Mouse (Mus musculus): ENCODE measurements around the gene Kcna10. TPM values are rescaled to one million over a fixed set of nuclear protein-coding genes. Genes with fewer than 3 reads are reported as not detected.

The Kcna10 gene
- polyA plus RNA-seq, 1 experiment from 2014 or later = not detected

- Histone ChIP-seq H3K27ac (ENCODE audit: poor library complexity, severe bottlenecking) (no peak overlapping the region), H3K9ac (no peak overlapping the region), H3K4me2 (no peak overlapping the region), H3K4me3 (no peak overlapping the region), H3K4me1 (replicated peaks) (no peaks in the 10 kb centered on the region; the same call in 1 of the 2 replicates), H3K36me3 (no peaks in the 10 kb centered on the region), H3K27me3 (replicated peaks) (peaks cover 7% of the 10 kb centered on the region; the same call in 1 of the 2 replicates), H3K9me3 (replicated peaks) (no peaks in the 10 kb centered on the region)
- 71% methylated on average over 3 of the region's 3 CpGs for WGBS
- ATAC-seq (ENCODE audit: insufficient number of reproducible peaks, low FRiP score) = no peak
Measured at GRCm38 (mm10) chr3:107204413-107204812, 21.6 kb downstream of the Kcna10 start.

GRCm38 (mm10) chr3:107205170-107205569, 22.3 kb downstream of the Kcna10 start:
- Histone ChIP-seq H3K4me2 (no peak overlapping the region), H3K4me1 (replicated peaks) (no peaks in the 10 kb centered on the region; the same call in 1 of the 2 replicates), H3K9ac (no peak overlapping the region), H3K4me3 (no peak overlapping the region), H3K27ac (ENCODE audit: poor library complexity, severe bottlenecking) (no peak overlapping the region), H3K9me3 (replicated peaks) (no peaks in the 10 kb centered on the region), H3K36me3 (no peaks in the 10 kb centered on the region), H3K27me3 (replicated peaks) (peaks cover 7% of the 10 kb centered on the region; the same call in 1 of the 2 replicates)
- ATAC-seq (ENCODE audit: insufficient number of reproducible peaks, low FRiP score) = no peak

- peaks cover 7% of the 10 kb centered on the region; the same call in 1 of the 2 replicates for H3K27me3 ChIP-seq (replicated peaks)
- H3K4me3 ChIP-seq = no peak overlapping the region
- H3K36me3 ChIP-seq = no peaks in the 10 kb centered on the region
- WGBS = 5% methylated on average over 4 of the region's 4 CpGs
- no peak overlapping the region for H3K4me2 ChIP-seq
- ATAC-seq (ENCODE audit: insufficient number of reproducible peaks, low FRiP score) = no peak
- no peak overlapping the region for H3K9ac ChIP-seq
- no peaks in the 10 kb centered on the region for H3K9me3 ChIP-seq (replicated peaks)
- no peaks in the 10 kb centered on the region; the same call in 1 of the 2 replicates for H3K4me1 ChIP-seq (replicated peaks)
- no peak overlapping the region for H3K27ac ChIP-seq (ENCODE audit: poor library complexity, severe bottlenecking)
Measured at GRCm38 (mm10) chr3:107205994-107206393, 23.1 kb downstream of the Kcna10 start.

GRCm38 (mm10) chr3:107206490-107207150, 23.8 kb downstream of the Kcna10 start:
- no peak overlapping the region for H3K27ac ChIP-seq (ENCODE audit: poor library complexity, severe bottlenecking)
- H3K4me2 ChIP-seq = no peak overlapping the region
- no peak overlapping the region for H3K9ac ChIP-seq
- H3K36me3 ChIP-seq = no peaks in the 10 kb centered on the region
- no peaks in the 10 kb centered on the region; the same call in 1 of the 2 replicates for H3K4me1 ChIP-seq (replicated peaks)
- no peak for ATAC-seq (ENCODE audit: insufficient number of reproducible peaks, low FRiP score)
- no peak overlapping the region for H3K4me3 ChIP-seq
- no peaks in the 10 kb centered on the region for H3K9me3 ChIP-seq (replicated peaks)
- peaks cover 7% of the 10 kb centered on the region; the same call in 1 of the 2 replicates for H3K27me3 ChIP-seq (replicated peaks)
- WGBS = 43% methylated on average over 4 of the region's 4 CpGs

GRCm38 (mm10) chr3:107207625-107208253, 24.9 kb downstream of the Kcna10 start:
- Histone ChIP-seq H3K27ac (ENCODE audit: poor library complexity, severe bottlenecking) (no peak overlapping the region), H3K4me1 (replicated peaks) (no peaks in the 10 kb centered on the region; the same call in 1 of the 2 replicates), H3K36me3 (no peaks in the 10 kb centered on the region), H3K27me3 (replicated peaks) (peaks cover 7% of the 10 kb centered on the region; the same call in 1 of the 2 replicates), H3K9me3 (replicated peaks) (no peaks in the 10 kb centered on the region), H3K4me3 (no peak overlapping the region), H3K4me2 (no peak overlapping the region), H3K9ac (no peak overlapping the region)
- no peak for ATAC-seq (ENCODE audit: insufficient number of reproducible peaks, low FRiP score)
- WGBS = 64% methylated on average over 7 of the region's 7 CpGs

GRCm38 (mm10) chr3:107214606-107215005, 31.8 kb downstream of the Kcna10 start:
- Histone ChIP-seq H3K4me1 (replicated peaks) (no peaks in the 10 kb centered on the region), H3K9me3 (replicated peaks) (no peaks in the 10 kb centered on the region), H3K27me3 (replicated peaks) (no peaks in the 10 kb centered on the region), H3K4me2 (no peak overlapping the region), H3K9ac (no peak overlapping the region), H3K27ac (ENCODE audit: poor library complexity, severe bottlenecking) (no peak overlapping the region), H3K4me3 (no peak overlapping the region), H3K36me3 (no peaks in the 10 kb centered on the region)
- ATAC-seq (ENCODE audit: insufficient number of reproducible peaks, low FRiP score) = no peak
- whole genome bisulfite sequencing = 73% methylated on average over 5 of the region's 5 CpGs

GRCm38 (mm10) chr3:107216400-107217100, 33.7 kb downstream of the Kcna10 start:
- H3K27ac ChIP-seq (ENCODE audit: poor library complexity, severe bottlenecking) = no peak overlapping the region
- no peak for ATAC-seq (ENCODE audit: insufficient number of reproducible peaks, low FRiP score)

GRCm38 (mm10) chr3:107217101-107217480, 34.2 kb downstream of the Kcna10 start:
- 80% methylated on average over 3 of the region's 3 CpGs for WGBS
- Histone ChIP-seq H3K9ac (no peak overlapping the region), H3K4me3 (no peak overlapping the region), H3K27me3 (replicated peaks) (no peaks in the 10 kb centered on the region), H3K4me2 (no peak overlapping the region), H3K4me1 (replicated peaks) (no peaks in the 10 kb centered on the region), H3K27ac (ENCODE audit: poor library complexity, severe bottlenecking) (no peak overlapping the region), H3K36me3 (no peaks in the 10 kb centered on the region), H3K9me3 (replicated peaks) (no peaks in the 10 kb centered on the region)
- ATAC-seq (ENCODE audit: insufficient number of reproducible peaks, low FRiP score) = no peak

More at GRCm38 (mm10) chr3:107216400-107217100, 33.7 kb downstream of the Kcna10 start:
- H3K4me3 ChIP-seq = no peak overlapping the region
- WGBS = 65% methylated on average over 8 of the region's 8 CpGs
- H3K27me3 ChIP-seq (replicated peaks) = no peaks in the 10 kb centered on the region
- no peak overlapping the region for H3K9ac ChIP-seq
- no peaks in the 10 kb centered on the region for H3K9me3 ChIP-seq (replicated peaks)
- H3K4me2 ChIP-seq = no peak overlapping the region
- no peaks in the 10 kb centered on the region for H3K4me1 ChIP-seq (replicated peaks)
- H3K36me3 ChIP-seq = no peaks in the 10 kb centered on the region

- no peak overlapping the region for H3K4me2 ChIP-seq
- no peak for ATAC-seq (ENCODE audit: insufficient number of reproducible peaks, low FRiP score)
- H3K9ac ChIP-seq = no peak overlapping the region
- H3K27ac ChIP-seq (ENCODE audit: poor library complexity, severe bottlenecking) = no peak overlapping the region
- WGBS = 82% methylated on average over 7 of the region's 7 CpGs
- no peaks in the 10 kb centered on the region for H3K4me1 ChIP-seq (replicated peaks)
- no peak overlapping the region for H3K4me3 ChIP-seq
- no peaks in the 10 kb centered on the region for H3K27me3 ChIP-seq (replicated peaks)
- no peaks in the 10 kb centered on the region for H3K9me3 ChIP-seq (replicated peaks)
- H3K36me3 ChIP-seq = no peaks in the 10 kb centered on the region
Measured at GRCm38 (mm10) chr3:107218572-107218971, 35.7 kb downstream of the Kcna10 start.

- no peak within 1 kb of the TSS for H3K4me2 ChIP-seq
- no peak for ATAC-seq (ENCODE audit: insufficient number of reproducible peaks, low FRiP score)
- H3K27ac ChIP-seq (ENCODE audit: poor library complexity, severe bottlenecking) = no peak within 1 kb of the TSS
- H3K4me1 ChIP-seq (replicated peaks) = no peaks in the 10 kb centered on the region
- H3K27me3 ChIP-seq (replicated peaks) = 0 out of 2 replicates have a peak, but pooled peaks cover 3% of the 10 kb centered on the region
- no peak within 1 kb of the TSS for H3K4me3 ChIP-seq
- H3K36me3 ChIP-seq = no peaks in the 10 kb centered on the region
- 60% methylated on average over 10 of the region's 10 CpGs for WGBS
- H3K9me3 ChIP-seq (replicated peaks) = peaks cover 5% of the 10 kb centered on the region
- no peak within 1 kb of the TSS for H3K9ac ChIP-seq
Measured at GRCm38 (mm10) chr3:107221608-107222007, 38.8 kb downstream of the Kcna10 start, which contains the start of gene Cym. TSS of gene Cym (minus strand) at chr3:107221732.

- 33% methylated on average over 1 of the region's 1 CpGs for WGBS
Measured at GRCm38 (mm10) chr3:107223230-107223629, 40.4 kb downstream of the Kcna10 start.

More at GRCm38 (mm10) chr3:107223230-107223629, 40.4 kb downstream of the Kcna10 start:
- 0 out of 2 replicates have a peak, but pooled peaks cover 3% of the 10 kb centered on the region for H3K27me3 ChIP-seq (replicated peaks)
- no peak for ATAC-seq (ENCODE audit: insufficient number of reproducible peaks, low FRiP score)
- H3K27ac ChIP-seq (ENCODE audit: poor library complexity, severe bottlenecking) = no peak overlapping the region
- H3K4me1 ChIP-seq (replicated peaks) = no peaks in the 10 kb centered on the region
- no peak overlapping the region for H3K4me2 ChIP-seq
- peaks cover 5% of the 10 kb centered on the region for H3K9me3 ChIP-seq (replicated peaks)
- no peaks in the 10 kb centered on the region for H3K36me3 ChIP-seq
- H3K9ac ChIP-seq = no peak overlapping the region
- H3K4me3 ChIP-seq = no peak overlapping the region

Measured in heart, embryonic 12.5 days (tissue).